Mouse (Mus musculus): Measurements from ENCODE around the gene Fam240a.

- TF ChIP-seq CTCF (IDR thresholded peaks at IDR 0.05; ENCODE audit: low read depth, low read length) (no peak), POLR2A (IDR thresholded peaks at IDR 0.05; ENCODE audit: borderline replicate concordance, low read depth, low read length) (no peak)
These were observed 43.0 kb upstream of the Fam240a start for GRCm38 (mm10) chr9:110959669-110960068.
